ENCODE assay signal across 9 mouse cellular contexts in genomic region chr11:5691775-5692174, GRCm38 (mm10). TPM values are rescaled to one million over a fixed set of nuclear protein-coding genes. Genes with fewer than 3 reads are reported as not detected.
A peak's percentile ranks its signal among the peaks of the same experiment; 100 is the strongest.
DNase-seq lines count a peak whose midpoint lies in the region; ATAC-seq and TF ChIP-seq lines count a peak whose summit lies in the region.
"Had no signal": no experiment of that assay in that cellular context is flagged by ENCODE, and none has a peak within 500 bp of the region (broad histone marks: within the 10 kb centered on the region; RNA-seq: fewer than 3 reads in every experiment).

No protein-coding gene starts in this region.

- DNase-seq in forebrain, postnatal 0 days: peak; percentile 22
- no peak for DNase-seq in liver, embryonic 14.5 days (ENCODE audit: low read depth in 3 of 3, low spot score in 3 of 3)
- no peak for DNase-seq in liver, embryonic 11.5 days (ENCODE audit: low spot score)
- DNase-seq in adrenal gland, postnatal 25 days: peak; percentile 53
- peak; percentile 26 to 59 for DNase-seq in layer of hippocampus, postnatal 14 days (ENCODE audit: low spot score in 2 of 2)
- DNase-seq in right cerebral cortex, postnatal 25 days: peak; percentile 42
- no peak for DNase-seq in natural killer cell, adult 2 months (ENCODE audit: low spot score in 2 of 2)

- no peak for TF ChIP-seq EP300 in liver, embryonic 14.5 days (IDR thresholded peaks at IDR 0.05; ENCODE audit: low read depth)

- ATAC-seq in forebrain, postnatal 0 days: no peak
- no peak for ATAC-seq in forebrain, embryonic 12.5 days (ENCODE audit: low FRiP score)
- ATAC-seq in liver, embryonic 14.5 days (ENCODE audit: insufficient read depth): no peak
- no peak for ATAC-seq in liver, embryonic 11.5 days (replicated peaks; ENCODE audit: low FRiP score)

- WGBS in forebrain, postnatal 0 days: 48% methylated on average over 7 of the region's 7 CpGs
- WGBS in forebrain, embryonic 12.5 days: 35% methylated on average over 7 of the region's 7 CpGs
- WGBS in liver, embryonic 14.5 days (ENCODE audit: insufficient replicate concordance): 30% methylated on average over 7 of the region's 7 CpGs
- 28% methylated on average over 7 of the region's 7 CpGs for WGBS in liver, embryonic 11.5 days

- H3K27ac ChIP-seq in forebrain, postnatal 0 days (ENCODE audit: low read depth, low read length): no peak overlapping the region
- H3K27ac ChIP-seq in forebrain, embryonic 12.5 days: no peak overlapping the region
- H3K27ac ChIP-seq in liver, embryonic 14.5 days: no peak overlapping the region
- no peak overlapping the region for H3K27ac ChIP-seq in liver, embryonic 11.5 days (ENCODE audit: low read depth, low read length)
- H3K27ac ChIP-seq: neural tube, embryonic 12.5 days had no signal

- H3K27me3 ChIP-seq in forebrain, postnatal 0 days (ENCODE audit: insufficient read depth, low read length): no peaks in the 10 kb centered on the region
- no peaks in the 10 kb centered on the region for H3K27me3 ChIP-seq in forebrain, embryonic 12.5 days
- no peaks in the 10 kb centered on the region for H3K27me3 ChIP-seq in liver, embryonic 14.5 days (ENCODE audit: control insufficient read depth, insufficient read depth, low read length)
- no peaks in the 10 kb centered on the region for H3K27me3 ChIP-seq in liver, embryonic 11.5 days (replicated peaks; ENCODE audit: control insufficient read depth, insufficient read depth, low read length)
- H3K27me3 ChIP-seq: neural tube, embryonic 12.5 days had no signal

- no peak overlapping the region for H3K9ac ChIP-seq in forebrain, postnatal 0 days
- H3K9ac ChIP-seq in forebrain, embryonic 12.5 days: no peak overlapping the region
- no peak overlapping the region for H3K9ac ChIP-seq in liver, embryonic 14.5 days (replicated peaks)
- H3K9ac ChIP-seq in liver, embryonic 11.5 days (ENCODE audit: low read depth, low read length): no peak overlapping the region
- H3K9ac ChIP-seq: neural tube, embryonic 12.5 days had no signal

- no peak overlapping the region for H3K4me3 ChIP-seq in forebrain, postnatal 0 days (ENCODE audit: low read depth, low read length)
- H3K4me3 ChIP-seq in forebrain, embryonic 12.5 days (replicated peaks): no peak overlapping the region
- no peak overlapping the region for H3K4me3 ChIP-seq in liver, embryonic 14.5 days (ENCODE audit: insufficient read depth in 1 of 2, low read depth in 2 of 2, low read length in 2 of 2)
- H3K4me3 ChIP-seq in liver, embryonic 11.5 days (ENCODE audit: low read depth, low read length): no peak overlapping the region
- H3K4me3 ChIP-seq: neural tube, embryonic 12.5 days had no signal

- H3K4me2 ChIP-seq in forebrain, postnatal 0 days (ENCODE audit: low read depth): no peak overlapping the region
- H3K4me2 ChIP-seq in forebrain, embryonic 12.5 days: no peak overlapping the region
- no peak overlapping the region for H3K4me2 ChIP-seq in liver, embryonic 14.5 days (ENCODE audit: low read depth)
- H3K4me2 ChIP-seq in liver, embryonic 11.5 days: no peak overlapping the region
- H3K4me2 ChIP-seq: neural tube, embryonic 12.5 days had no signal

- H3K36me3 ChIP-seq in forebrain, postnatal 0 days (ENCODE audit: insufficient read depth): no peaks in the 10 kb centered on the region
- no peaks in the 10 kb centered on the region for H3K36me3 ChIP-seq in forebrain, embryonic 12.5 days (replicated peaks)
- H3K36me3 ChIP-seq in liver, embryonic 14.5 days (replicated peaks; ENCODE audit: control insufficient read depth, insufficient read depth, low read depth): no peaks in the 10 kb centered on the region
- no peaks in the 10 kb centered on the region for H3K36me3 ChIP-seq in liver, embryonic 11.5 days (ENCODE audit: control insufficient read depth, insufficient read depth, low read length)
- H3K36me3 ChIP-seq: neural tube, embryonic 12.5 days had no signal

- TF ChIP-seq CTCF in forebrain, postnatal 0 days (IDR thresholded peaks at IDR 0.05; ENCODE audit: low read depth): peak; percentile 64
- peak; percentile 53 for TF ChIP-seq CTCF in liver, embryonic 14.5 days (IDR thresholded peaks at IDR 0.05; ENCODE audit: low read depth)

- no peaks in the 10 kb centered on the region for H3K4me1 ChIP-seq in forebrain, postnatal 0 days (ENCODE audit: insufficient read depth)
- H3K4me1 ChIP-seq in forebrain, embryonic 12.5 days: no peaks in the 10 kb centered on the region
- H3K4me1 ChIP-seq in liver, embryonic 14.5 days (replicated peaks; ENCODE audit: control insufficient read depth in 2 of 2, insufficient read depth in 2 of 2, low read length in 1 of 2): no peaks in the 10 kb centered on the region
- H3K4me1 ChIP-seq in liver, embryonic 11.5 days (replicated peaks; ENCODE audit: control insufficient read depth, insufficient read depth, low read length): no peaks in the 10 kb centered on the region
- H3K4me1 ChIP-seq: neural tube, embryonic 12.5 days had no signal

- H3K9me3 ChIP-seq in forebrain, postnatal 0 days (ENCODE audit: low read length): no peaks in the 10 kb centered on the region
- no peaks in the 10 kb centered on the region for H3K9me3 ChIP-seq in forebrain, embryonic 12.5 days
- no peaks in the 10 kb centered on the region for H3K9me3 ChIP-seq in liver, embryonic 14.5 days (ENCODE audit: control insufficient read depth, low read length)
- H3K9me3 ChIP-seq in liver, embryonic 11.5 days (ENCODE audit: control insufficient read depth, low read length): no peaks in the 10 kb centered on the region
- H3K9me3 ChIP-seq: neural tube, embryonic 12.5 days had no signal

RNA-seq across cellular contexts. Expression of gene Mrps24, which starts 23.7 kb away (rescaled TPM):
- 83.9 and 90.7 TPM in 2 replicates for total RNA-seq in forebrain, postnatal 0 days (2014; rRNA removed)
- 226 and 284 TPM in 2 replicates for polyA plus RNA-seq in forebrain, postnatal 0 days (2015; fragmentation: Nextera tagmentation; extraction: Ambion mirVana)
- 156 and 162 TPM in 2 replicates for polyA plus RNA-seq in forebrain, embryonic 12.5 days (2016; fragmentation: Nextera tagmentation; extraction: Ambion mirVana)
- 46.6 and 61.8 TPM in 2 replicates for polyA plus RNA-seq in liver, embryonic 14.5 days (2012; rRNA removed)
- polyA plus RNA-seq in liver, embryonic 14.5 days (2014; fragmentation: Nextera tagmentation; extraction: Ambion mirVana): 130 TPM in 2 replicates
- polyA plus RNA-seq in liver, embryonic 11.5 days (2014; fragmentation: Nextera tagmentation; extraction: Ambion mirVana): 203 and 204 TPM in 2 replicates
- 144 and 186 TPM in 2 replicates for total RNA-seq in adrenal gland, postnatal 25 days (2021)
- 10 to 100 TPM; 73.1 to 76.8 TPM for total RNA-seq in layer of hippocampus, postnatal 14 days (2021)

Comparison
In these comparisons a context has a peak if more than half of its experiments do, and no peak if none do; other contexts are left out.
1. DNase-seq: peak in forebrain, postnatal 0 days (single experiment), adrenal gland, postnatal 25 days (single experiment), layer of hippocampus, postnatal 14 days (2 of 2) and right cerebral cortex, postnatal 25 days (single experiment); none in liver, embryonic 14.5 days (0 of 3), liver, embryonic 11.5 days (single experiment) and natural killer cell, adult 2 months (0 of 2).